Mouse (Mus musculus): ENCODE data around the gene Tdrd6.

DNA sequence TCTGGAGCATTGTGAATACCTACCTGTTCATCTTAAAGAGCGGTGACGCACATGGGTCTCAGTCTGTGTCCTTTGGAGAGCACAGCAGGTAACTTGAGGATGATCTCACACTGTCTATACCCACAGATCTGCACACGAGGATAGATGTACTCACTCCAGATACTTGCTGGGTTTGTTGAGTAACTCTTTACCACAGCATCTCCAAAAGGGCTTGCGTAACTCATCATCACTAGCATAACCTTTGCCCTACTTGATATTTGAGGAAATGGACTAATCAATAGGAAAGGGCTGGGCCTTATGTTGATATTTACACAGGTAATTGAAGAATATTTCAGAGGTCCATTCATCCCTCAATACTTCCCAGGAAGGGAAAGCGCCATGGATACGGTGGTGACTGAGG lies 40.3 kb downstream of the Tdrd6 start:
- TF ChIP-seq MAFK (IDR thresholded peaks at IDR 0.05; ENCODE audit: insufficient read depth, low read depth, low read length) (no peak), ZNF384 (IDR thresholded peaks at IDR 0.05; ENCODE audit: low read depth, low read length) (no peak), ZC3H11A (IDR thresholded peaks at IDR 0.05; ENCODE audit: borderline replicate concordance, low read depth, low read length) (no peak), CHD2 (IDR thresholded peaks at IDR 0.05; ENCODE audit: low read depth, low read length) (no peak)

Data from ES-E14 (cell line).